Mouse (Mus musculus) heart, adult 2 months (tissue): ENCODE measurements at regions not wholly inside any gene's neighbourhood (a gene's known extent, or its start where the extent isn't known, plus 50 kb on each side); places are given as distances from the start of the nearest gene placed in this dataset.

ENCODE experiments used
- DNase-seq, 2 experiments: peaks; one replicate each; pipeline ENCODE4 v3.0.0; 2021
- H3K27ac ChIP-seq: fragments of 200-600 bp; 2 replicates; pipeline ENCODE4 v1.8.1; 2022
- H3K27me3 ChIP-seq: fragments of 200-500 bp; 2 replicates; pipeline ENCODE4 v1.6.1; 2012; ENCODE audit warnings: mild to moderate bottlenecking, low read length, inconsistent platforms, mixed read lengths; ENCODE audit not compliant: control insufficient read depth, insufficient read depth
- H3K36me3 ChIP-seq: fragments of 200-500 bp; 2 replicates; pipeline ENCODE4 v1.6.1; 2012; ENCODE audit warnings: low read length, inconsistent platforms; ENCODE audit not compliant: control insufficient read depth, insufficient read depth
- H3K4me1 ChIP-seq: fragments of 200-500 bp; 2 replicates; pipeline ENCODE4 v1.6.1; 2011; ENCODE audit warnings: low read length; ENCODE audit not compliant: control insufficient read depth, insufficient read depth
- H3K4me3 ChIP-seq: fragments of 200-600 bp; 2 replicates; pipeline ENCODE4 v1.8.1; 2022
- H3K79me2 ChIP-seq: fragments of 200-500 bp; replicated peaks from 2 replicates; pipeline ENCODE4 v1.6.1; 2012; ENCODE audit warnings: mild to moderate bottlenecking, inconsistent platforms, low read length, moderate library complexity, mixed read lengths; ENCODE audit not compliant: control insufficient read depth, insufficient read depth
- H3K9ac ChIP-seq: fragments of 200-500 bp; 2 replicates; pipeline ENCODE4 v1.6.1; 2012; ENCODE audit warnings: low read depth, mild to moderate bottlenecking, control low read depth, inconsistent platforms, low read length, mixed read lengths
- CTCF ChIP-seq: fragments of 200-600 bp; IDR thresholded peaks from 2 replicates; pipeline ENCODE4 v1.8.1; 2022; ENCODE audit warnings: antibody characterized with exemption, mild to moderate bottlenecking, moderate library complexity
- EP300 ChIP-seq: fragments of 200-500 bp; IDR thresholded peaks from 2 replicates; pipeline ENCODE4 v1.6.1; 2011; ENCODE audit warnings: low read depth, low read length, control low read depth; ENCODE audit not compliant: insufficient read depth
- POLR2A ChIP-seq: fragments of 200-500 bp; IDR thresholded peaks from 2 replicates; pipeline ENCODE4 v1.6.1; 2011; ENCODE audit warnings: mild to moderate bottlenecking, low read depth, low read length, control low read depth; ENCODE audit not compliant: insufficient read depth
- WGBS: fragments of 180-500 bp; shearing (Covaris S2); methylation state at CpG from one replicate; pipeline ENCODE4 v1.1.7; 2018; 5-methylcytosine and 5-hydroxymethylcytosine counted together
- intact Hi-C: fragments of 180-260 bp; cut with DNase I; formaldehyde crosslinking; loops from one replicate; pipeline ENCODE4 v1.15.1; 2025

GRCm38 (mm10) chr13:44231868-44232715 is 447.5 kb downstream of the Cd83 start:
- intact Hi-C loops: loop anchor here (5.0 kb wide), 1 partner anchor 555 kb away; no protein-coding TSS in a partner anchor
- 50% methylated on average over 18 of the region's 18 CpGs for WGBS
- Histone ChIP-seq H3K27me3 (no peaks in the 10 kb centered on the region), H3K4me1 (peaks cover 28% of the 10 kb centered on the region), H3K79me2 (no peaks in the 10 kb centered on the region), H3K27ac (peak overlapping the region; percentile 92), H3K9ac (no peak overlapping the region), H3K4me3 (no peak overlapping the region), H3K36me3 (no peaks in the 10 kb centered on the region)
- peak; percentile 30 to 37 for DNase-seq
- TF ChIP-seq POLR2A (0 out of 2 replicates have a peak, but pooled peaks have one; percentile 39), CTCF (no peak), EP300 (peak; percentile 68; the same call in 1 of the 2 replicates)

GRCm38 (mm10) chr13:44232716-44233051 is 448.1 kb downstream of the Cd83 start:
- no peak overlapping the region for H3K9ac ChIP-seq
- WGBS: 74% methylated on average over 6 of the region's 6 CpGs
- no peak for TF ChIP-seq POLR2A
- no peak for TF ChIP-seq EP300
- TF ChIP-seq CTCF: no peak
- H3K27ac ChIP-seq: no peak overlapping the region; the same call in 1 of the 2 replicates
- no peaks in the 10 kb centered on the region for H3K79me2 ChIP-seq
- H3K27me3 ChIP-seq: no peaks in the 10 kb centered on the region
- no peaks in the 10 kb centered on the region for H3K36me3 ChIP-seq
- no peak overlapping the region for H3K4me3 ChIP-seq
- DNase-seq: no peak
- H3K4me1 ChIP-seq: peaks cover 28% of the 10 kb centered on the region
- intact Hi-C loops: loop anchor here (5.0 kb wide), 1 partner anchor 555 kb away; no protein-coding TSS in a partner anchor

- H3K79me2 ChIP-seq: no peaks in the 10 kb centered on the region
- intact Hi-C loops: loop anchor here (5.0 kb wide), 1 partner anchor 553 kb away; no protein-coding TSS in a partner anchor
- no peak for TF ChIP-seq POLR2A
- TF ChIP-seq CTCF: no peak
- no peak for TF ChIP-seq EP300
- H3K4me1 ChIP-seq: peaks cover 23% of the 10 kb centered on the region
- H3K27me3 ChIP-seq: no peaks in the 10 kb centered on the region
- no peak for DNase-seq
- H3K9ac ChIP-seq: no peak overlapping the region
- H3K36me3 ChIP-seq: no peaks in the 10 kb centered on the region; the same call in 1 of the 2 replicates
- no peak overlapping the region for H3K27ac ChIP-seq
- WGBS: 84% methylated on average over 6 of the region's 6 CpGs
- no peak overlapping the region for H3K4me3 ChIP-seq
Observed at GRCm38 (mm10) chr13:44234241-44234640, 449.7 kb downstream of the Cd83 start.

GRCm38 (mm10) chr13:44235236-44235635 is 450.7 kb downstream of the Cd83 start:
- Histone ChIP-seq H3K36me3 (no peaks in the 10 kb centered on the region; the same call in 1 of the 2 replicates), H3K27me3 (no peaks in the 10 kb centered on the region), H3K79me2 (no peaks in the 10 kb centered on the region), H3K4me3 (no peak overlapping the region), H3K4me1 (peaks cover 19% of the 10 kb centered on the region), H3K9ac (no peak overlapping the region), H3K27ac (no peak overlapping the region)
- no peak for DNase-seq
- intact Hi-C loops: loop anchor here (5.0 kb wide), 1 partner anchor 67 kb away; no protein-coding TSS in a partner anchor
- no peak for TF ChIP-seq EP300
- TF ChIP-seq POLR2A: no peak
- 76% methylated on average over 5 of the region's 5 CpGs for WGBS

- intact Hi-C loops: loop anchor here (5.0 kb wide), 1 partner anchor 66 kb away; no protein-coding TSS in a partner anchor
- no peak for TF ChIP-seq POLR2A
- peak; percentile 92 for TF ChIP-seq EP300
- Histone ChIP-seq H3K27ac (peak overlapping the region; percentile 66), H3K79me2 (no peaks in the 10 kb centered on the region), H3K9ac (no peak overlapping the region), H3K36me3 (no peaks in the 10 kb centered on the region; the same call in 1 of the 2 replicates), H3K27me3 (no peaks in the 10 kb centered on the region), H3K4me1 (peaks cover 16% of the 10 kb centered on the region), H3K4me3 (no peak overlapping the region)
- peak; percentile 64 to 77 for DNase-seq
- WGBS: 52% methylated on average over 2 of the region's 2 CpGs
Observed at GRCm38 (mm10) chr13:44235941-44236340, 451.4 kb downstream of the Cd83 start.

- peak in 1 of 2 experiments; percentile 32 for DNase-seq
- intact Hi-C loops: loop anchor here (5.0 kb wide), 1 partner anchor 64 kb away; no protein-coding TSS in a partner anchor
- Histone ChIP-seq H3K79me2 (no peaks in the 10 kb centered on the region), H3K36me3 (no peaks in the 10 kb centered on the region; the same call in 1 of the 2 replicates), H3K4me3 (no peak overlapping the region), H3K4me1 (peaks cover 8% of the 10 kb centered on the region), H3K27ac (no peak overlapping the region), H3K9ac (no peak overlapping the region), H3K27me3 (no peaks in the 10 kb centered on the region)
- TF ChIP-seq POLR2A (no peak), EP300 (no peak), CTCF (no peak)
- 36% methylated on average over 11 of the region's 11 CpGs for WGBS
Observed at GRCm38 (mm10) chr13:44238308-44238707, 453.7 kb downstream of the Cd83 start.
